Mouse (Mus musculus) cerebellum, adult 2 months (tissue): ENCODE results near the gene Slc25a30. TPM values are rescaled to one million over a fixed set of nuclear protein-coding genes. Genes with fewer than 3 reads are reported as not detected.
"Not testable (repeated sequence)": the region's sequence is repeated elsewhere in the genome, so short reads cannot be mapped to it uniquely, and the experiment has no call there.

Experiments
- DNase-seq, 2 experiments: peaks; one replicate each; pipeline ENCODE4 v3.0.0; 2021
- H3K27ac ChIP-seq: fragments of 200-500 bp; 2 replicates; pipeline ENCODE4 v1.5.1; 2012; ENCODE audit warnings: low read length, control low read depth, inconsistent platforms; ENCODE audit not compliant: insufficient read depth
- H3K27me3 ChIP-seq: fragments of 200-500 bp; 2 replicates; pipeline ENCODE4 v1.6.1; 2012; ENCODE audit warnings: inconsistent platforms, mild to moderate bottlenecking, low read length, moderate library complexity; ENCODE audit not compliant: control insufficient read depth, insufficient read depth
- H3K4me1 ChIP-seq: fragments of 200-500 bp; 2 replicates; pipeline ENCODE4 v1.6.1; 2011; ENCODE audit warnings: low read length; ENCODE audit not compliant: control insufficient read depth, insufficient read depth
- H3K4me3 ChIP-seq: fragments of 200-500 bp; replicated peaks from 2 replicates; pipeline ENCODE3; 2011; ENCODE audit warnings: mild to moderate bottlenecking, low read depth, low read length, control low read depth; ENCODE audit not compliant: insufficient read depth
- CTCF ChIP-seq: fragments of 200-500 bp; IDR thresholded peaks from 2 replicates; pipeline ENCODE4 v1.5.1; 2011; ENCODE audit warnings: low read depth, mild to moderate bottlenecking, control low read depth, low read length, moderate library complexity, borderline replicate concordance; ENCODE audit not compliant: insufficient read depth
- POLR2A ChIP-seq: fragments of 200-500 bp; IDR thresholded peaks from 2 replicates; pipeline ENCODE4 v1.6.1; 2011; ENCODE audit warnings: low read length, control low read depth, borderline replicate concordance; ENCODE audit not compliant: insufficient read depth
- WGBS: fragments of 180-500 bp; shearing (Covaris S2); methylation state at CpG from one replicate; pipeline ENCODE4 v1.1.7; 2018; 5-methylcytosine and 5-hydroxymethylcytosine counted together
- polyA plus RNA-seq: library from polyadenylated mRNA; depleted of rRNA; stranded (reverse); fragments of >200 nt; gene quantifications from 2 replicates; pipeline ENCODE4 v1.2.3, GENCODE M21; 2012; rRNA removed

The Slc25a30 gene
- 9.9 and 12.2 TPM in 2 replicates for polyA plus RNA-seq

DNA sequence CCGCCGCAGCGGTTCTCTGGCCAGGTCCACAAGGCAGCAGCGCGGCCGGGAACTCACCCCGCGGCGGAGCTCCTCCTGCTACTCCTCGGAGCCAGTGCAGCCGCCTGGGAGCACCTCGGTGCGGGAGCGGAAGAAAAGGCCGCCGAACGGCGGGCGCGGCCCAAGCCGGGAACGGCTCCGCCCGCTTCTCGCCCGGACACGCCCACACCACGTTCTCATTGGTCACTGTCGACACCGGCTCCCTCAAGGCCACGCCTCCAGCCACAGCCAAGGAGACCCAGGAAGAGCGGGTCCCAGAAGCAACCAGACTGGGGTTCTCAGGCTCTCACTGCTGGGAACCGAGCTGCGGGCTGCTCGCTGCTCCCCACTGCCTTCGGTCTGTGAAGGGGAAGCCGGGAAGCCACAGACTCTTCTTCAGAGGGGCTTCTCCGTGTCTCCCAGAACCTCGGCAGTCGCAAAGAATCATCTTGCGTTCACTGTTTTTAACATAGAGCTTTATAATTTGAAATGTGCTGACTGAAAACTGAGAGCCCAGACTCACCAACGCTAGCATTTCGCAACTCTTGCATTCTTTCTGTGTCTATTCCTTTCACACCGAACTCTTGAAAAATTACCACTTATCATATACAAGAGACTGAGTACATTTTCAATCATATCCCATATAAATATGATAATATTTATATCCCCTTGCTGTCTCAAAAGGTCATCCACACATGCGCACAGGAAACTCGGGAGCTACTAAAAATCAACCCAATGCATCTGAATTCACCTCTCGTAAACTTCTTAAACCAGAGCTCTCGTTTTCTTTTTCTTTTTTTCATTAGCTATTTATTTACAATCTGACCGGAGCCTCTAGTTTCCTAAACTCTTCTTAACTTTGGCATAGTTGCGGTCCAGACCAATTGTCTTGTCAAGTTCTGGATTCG is at the start of gene Slc25a30:
Gene Slc25a30, minus strand, starts transcription at position 170 of the 926 bp plus-strand sequence.
- H3K27me3 ChIP-seq, result no peaks in the 10 kb centered on the region
- no peaks in the 10 kb centered on the region for H3K4me1 ChIP-seq
- 5% methylated on average over 51 of the region's 51 CpGs for whole genome bisulfite sequencing
- peak within 1 kb of the TSS; percentile 81 for H3K4me3 ChIP-seq
- TF ChIP-seq POLR2A, result peak; percentile 88
- TF ChIP-seq CTCF, result no peak
- DNase-seq, result peak; percentile 97
- peak within 1 kb of the TSS; percentile 53 for H3K27ac ChIP-seq

DNA sequence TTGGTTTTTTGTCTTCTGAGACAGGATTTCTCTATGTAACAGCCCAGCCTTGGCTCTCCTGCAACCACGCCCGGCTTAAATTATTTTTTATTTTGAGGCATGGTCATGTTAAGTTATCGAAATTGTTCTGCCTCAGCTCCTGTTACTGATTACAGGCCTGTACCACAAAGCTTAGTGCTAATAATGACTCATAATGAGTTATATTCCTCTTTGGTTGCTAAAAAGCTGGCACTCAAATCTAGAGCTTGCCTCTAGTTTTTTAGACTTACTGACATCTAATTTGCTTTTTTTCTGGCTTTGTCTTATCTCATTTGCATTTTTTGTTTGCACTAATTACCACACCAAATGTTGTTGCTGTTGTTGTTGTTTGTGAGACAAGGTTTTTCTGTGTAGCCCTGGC is 49.7 kb upstream of the Slc25a30 start:
- TF ChIP-seq POLR2A, result no peak
- TF ChIP-seq CTCF, result no peak
- no peak overlapping the region for H3K4me3 ChIP-seq
- no peaks in the 10 kb centered on the region for H3K27me3 ChIP-seq
- H3K4me1 ChIP-seq, result no peaks in the 10 kb centered on the region; the same call in 1 of the 2 replicates
- H3K27ac ChIP-seq, result no peak overlapping the region
- no peak for DNase-seq
- 95% methylated on average over 3 of the region's 3 CpGs for WGBS

DNA sequence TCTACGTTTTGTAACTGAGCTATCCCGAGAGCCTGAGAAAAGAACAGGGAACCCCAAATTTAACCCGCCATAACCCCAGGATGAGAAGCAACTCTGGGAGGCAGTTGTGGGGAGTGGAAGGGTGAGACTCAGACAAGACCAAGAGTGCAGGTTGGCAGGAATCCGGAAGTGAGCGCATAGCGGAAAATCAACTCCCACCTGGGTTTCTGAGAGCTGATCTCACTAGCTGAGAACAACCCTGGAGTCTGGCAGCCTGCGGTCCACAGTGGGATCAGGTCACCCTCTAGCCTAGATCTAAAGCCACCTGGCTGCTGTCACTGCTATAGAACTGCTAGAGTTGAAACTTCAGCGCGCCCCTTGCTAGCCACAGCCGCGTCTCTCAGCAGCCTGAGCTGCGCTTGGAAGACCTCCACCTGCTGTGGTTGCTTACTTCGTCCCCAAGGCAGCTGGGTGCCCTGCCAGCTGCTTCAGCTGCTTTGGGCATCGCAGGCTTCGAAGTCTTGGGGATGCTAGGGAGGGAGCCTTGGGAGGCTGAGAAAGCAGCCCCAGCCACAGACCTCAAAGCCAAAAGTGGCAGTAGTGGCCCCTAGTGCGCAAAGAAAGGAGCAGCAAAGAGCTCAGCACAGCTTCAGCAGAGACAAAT is 48.0 kb upstream of the Slc25a30 start:
- no peaks in the 10 kb centered on the region; the same call in 1 of the 2 replicates for H3K4me1 ChIP-seq
- no peaks in the 10 kb centered on the region for H3K27me3 ChIP-seq
- DNase-seq, result peak; percentile 41 to 52
- TF ChIP-seq POLR2A, result no peak
- no peak for TF ChIP-seq CTCF
- no peak overlapping the region for H3K27ac ChIP-seq
- peak overlapping the region; percentile 40 for H3K4me3 ChIP-seq
- WGBS, result under 1% methylated on average over 16 of the region's 16 CpGs

DNA sequence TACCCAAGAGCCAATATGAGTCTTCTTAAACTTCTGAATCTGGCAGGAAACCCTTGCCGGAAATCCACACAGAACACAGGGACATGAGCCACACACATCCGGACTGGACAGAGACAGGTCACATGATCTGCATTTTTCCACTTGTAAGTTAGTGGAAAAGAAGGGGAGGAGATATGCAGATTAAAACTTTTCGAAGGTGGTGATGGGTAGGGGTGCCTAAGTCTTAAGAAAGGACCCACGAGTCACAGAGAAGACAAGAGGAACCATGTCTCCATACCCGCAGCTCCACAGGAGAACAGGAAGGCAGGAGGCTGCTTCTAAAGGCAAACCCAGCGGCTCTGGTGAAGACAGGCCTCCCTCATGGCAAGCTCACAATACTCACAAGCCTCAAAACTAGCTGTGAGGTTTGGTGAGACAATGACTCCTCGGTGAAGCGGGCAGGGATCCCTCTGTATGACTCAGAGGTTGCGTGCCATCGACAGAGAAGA is 47.5 kb upstream of the Slc25a30 start:
- TF ChIP-seq POLR2A (no peak), CTCF (no peak)
- peak in 1 of 2 experiments; percentile 41 for DNase-seq
- WGBS, result 2% methylated on average over 10 of the region's 10 CpGs
- no peaks in the 10 kb centered on the region; the same call in 1 of the 2 replicates for H3K4me1 ChIP-seq
- H3K27me3 ChIP-seq, result no peaks in the 10 kb centered on the region
- H3K4me3 ChIP-seq, result peak overlapping the region; percentile 40
- no peak overlapping the region for H3K27ac ChIP-seq

DNA sequence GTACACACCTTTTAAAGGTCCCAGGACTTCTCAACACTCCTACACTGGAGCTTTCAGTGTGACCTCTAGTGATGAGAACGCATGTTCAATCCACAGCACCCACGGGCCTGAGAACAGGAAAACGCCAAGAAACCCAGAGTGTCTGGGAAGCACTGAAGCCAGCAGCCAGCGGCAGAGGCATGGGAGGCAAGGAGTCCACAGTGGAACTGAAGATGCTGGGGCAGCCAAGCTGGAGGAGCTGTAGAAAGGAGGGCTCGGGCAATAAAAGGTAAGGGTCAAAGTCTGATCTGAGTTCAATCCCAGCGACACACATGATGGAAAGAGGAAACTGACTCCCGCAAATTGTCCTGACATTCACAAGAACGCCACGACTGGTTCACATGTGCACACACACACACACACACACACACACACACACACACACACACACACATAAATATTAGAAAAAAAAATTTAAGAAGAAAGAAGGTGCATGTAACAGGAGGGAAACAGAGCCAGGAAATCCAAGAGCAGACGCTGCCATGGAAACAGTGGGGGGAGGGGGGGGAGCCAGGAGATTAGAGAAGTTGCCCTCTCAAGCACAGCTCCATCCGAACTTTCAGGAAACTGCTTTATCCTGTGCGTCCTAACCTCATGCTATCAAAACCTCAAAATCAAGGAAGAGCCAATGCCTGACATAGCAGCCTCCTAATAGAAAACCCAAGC is 46.9 kb upstream of the Slc25a30 start:
- TF ChIP-seq POLR2A, result no peak
- TF ChIP-seq CTCF, result no peak
- Histone ChIP-seq H3K4me3 (no peak overlapping the region), H3K4me1 (no peaks in the 10 kb centered on the region; the same call in 1 of the 2 replicates), H3K27ac (no peak overlapping the region), H3K27me3 (no peaks in the 10 kb centered on the region)
- WGBS, result 17% methylated on average over 12 of the region's 12 CpGs
- DNase-seq, result no peak

DNA sequence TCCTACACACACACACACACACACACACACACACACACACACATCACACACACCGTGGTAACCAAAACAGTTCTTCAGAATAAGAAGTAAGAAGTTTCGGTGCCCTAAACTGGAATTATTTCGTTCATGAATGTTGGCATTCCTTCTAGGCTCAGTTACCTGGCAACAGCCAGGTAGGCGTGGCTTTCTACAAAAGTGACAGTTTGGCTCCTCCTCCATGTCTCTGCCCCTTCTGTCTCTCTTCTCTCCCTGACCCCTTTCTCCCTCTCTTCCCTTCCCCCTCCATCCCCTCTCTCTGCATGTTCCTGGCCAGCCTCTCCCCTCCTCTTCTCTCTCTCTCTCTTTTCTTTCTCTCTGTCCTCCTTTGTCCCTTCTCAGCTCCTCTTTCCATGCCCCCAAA is 46.1 kb upstream of the Slc25a30 start:
- no peaks in the 10 kb centered on the region for H3K27me3 ChIP-seq
- H3K27ac ChIP-seq, result no peak overlapping the region
- H3K4me3 ChIP-seq, result no peak overlapping the region
- 21% methylated on average over 4 of the region's 4 CpGs for WGBS
- no peak for DNase-seq
- no peaks in the 10 kb centered on the region; the same call in 1 of the 2 replicates for H3K4me1 ChIP-seq
- TF ChIP-seq CTCF, result no peak
- TF ChIP-seq POLR2A, result no peak

DNA sequence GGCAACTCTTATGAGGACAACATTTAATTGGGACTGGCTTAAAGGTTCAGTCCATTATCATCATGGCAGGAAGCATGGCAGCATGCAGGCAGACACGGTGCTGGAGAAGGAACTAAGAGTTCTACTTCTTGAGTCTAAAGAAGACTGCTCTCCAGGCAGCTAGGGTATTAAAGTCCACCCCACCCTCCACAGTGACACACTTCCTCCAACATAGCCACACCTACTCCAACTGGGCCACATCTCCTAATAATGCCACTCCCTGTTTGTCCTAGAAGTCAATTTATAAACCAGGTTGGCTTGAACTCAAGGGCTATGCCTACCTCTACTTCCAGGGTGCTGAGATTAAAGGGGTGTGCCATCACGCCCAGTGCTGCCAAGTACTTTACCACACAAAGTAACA is 45.2 kb upstream of the Slc25a30 start:
- no peak for TF ChIP-seq CTCF
- TF ChIP-seq POLR2A, result no peak
- Histone ChIP-seq H3K4me3 (no peak overlapping the region), H3K27ac (no peak overlapping the region), H3K4me1 (no peaks in the 10 kb centered on the region; the same call in 1 of the 2 replicates), H3K27me3 (no peaks in the 10 kb centered on the region)
- DNase-seq, result no peak
- 95% methylated on average over 2 of the region's 2 CpGs for WGBS

DNA sequence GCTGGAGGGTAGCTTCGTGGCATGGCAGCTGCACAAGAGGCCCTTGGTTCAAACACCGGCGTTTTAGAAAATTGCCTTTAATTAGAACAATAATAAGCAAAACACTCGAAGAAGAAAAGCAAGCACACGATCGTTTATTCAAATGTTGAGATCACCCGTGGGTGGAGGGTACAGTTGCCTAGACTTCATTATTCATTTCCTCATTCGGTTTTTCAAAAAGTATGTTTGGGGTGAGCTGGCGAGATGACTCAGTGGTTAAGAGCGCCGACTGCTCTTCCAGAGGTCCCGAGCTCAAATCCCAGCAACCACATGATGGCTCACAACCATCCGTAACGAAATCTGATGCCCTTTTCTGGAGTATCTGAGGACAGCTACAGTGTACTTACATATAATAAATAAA is 43.0 kb upstream of the Slc25a30 start:
- 69% methylated on average over 14 of the region's 14 CpGs for WGBS
- not testable (repeated sequence) for H3K27ac ChIP-seq, DNase-seq

More for the DNA sequence above, 43.0 kb upstream of the Slc25a30 start:
- H3K4me3 ChIP-seq, H3K4me1 ChIP-seq, H3K27me3 ChIP-seq: not testable (repeated sequence)
